Mouse (Mus musculus) heart, adult 2 months (tissue): ENCODE measurements at regions not wholly inside any gene's neighbourhood (a gene's known extent, or its start where the extent isn't known, plus 50 kb on each side); places are given as distances from the start of the nearest gene placed in this dataset.

Experiments
- DNase-seq, 2 experiments: peaks; one replicate each; pipeline ENCODE4 v3.0.0; 2021
- H3K27ac ChIP-seq: fragments of 200-600 bp; 2 replicates; pipeline ENCODE4 v1.8.1; 2022
- H3K27me3 ChIP-seq: fragments of 200-500 bp; 2 replicates; pipeline ENCODE4 v1.6.1; 2012; ENCODE audit warnings: mild to moderate bottlenecking, low read length, inconsistent platforms, mixed read lengths; ENCODE audit not compliant: control insufficient read depth, insufficient read depth
- H3K36me3 ChIP-seq: fragments of 200-500 bp; 2 replicates; pipeline ENCODE4 v1.6.1; 2012; ENCODE audit warnings: low read length, inconsistent platforms; ENCODE audit not compliant: control insufficient read depth, insufficient read depth
- H3K4me1 ChIP-seq: fragments of 200-500 bp; 2 replicates; pipeline ENCODE4 v1.6.1; 2011; ENCODE audit warnings: low read length; ENCODE audit not compliant: control insufficient read depth, insufficient read depth
- H3K4me3 ChIP-seq: fragments of 200-600 bp; 2 replicates; pipeline ENCODE4 v1.8.1; 2022
- H3K79me2 ChIP-seq: fragments of 200-500 bp; replicated peaks from 2 replicates; pipeline ENCODE4 v1.6.1; 2012; ENCODE audit warnings: mild to moderate bottlenecking, inconsistent platforms, low read length, moderate library complexity, mixed read lengths; ENCODE audit not compliant: control insufficient read depth, insufficient read depth
- H3K9ac ChIP-seq: fragments of 200-500 bp; 2 replicates; pipeline ENCODE4 v1.6.1; 2012; ENCODE audit warnings: low read depth, mild to moderate bottlenecking, control low read depth, inconsistent platforms, low read length, mixed read lengths
- CTCF ChIP-seq: fragments of 200-600 bp; IDR thresholded peaks from 2 replicates; pipeline ENCODE4 v1.8.1; 2022; ENCODE audit warnings: antibody characterized with exemption, mild to moderate bottlenecking, moderate library complexity
- EP300 ChIP-seq: fragments of 200-500 bp; IDR thresholded peaks from 2 replicates; pipeline ENCODE4 v1.6.1; 2011; ENCODE audit warnings: low read depth, low read length, control low read depth; ENCODE audit not compliant: insufficient read depth
- POLR2A ChIP-seq: fragments of 200-500 bp; IDR thresholded peaks from 2 replicates; pipeline ENCODE4 v1.6.1; 2011; ENCODE audit warnings: mild to moderate bottlenecking, low read depth, low read length, control low read depth; ENCODE audit not compliant: insufficient read depth
- WGBS: fragments of 180-500 bp; shearing (Covaris S2); methylation state at CpG from one replicate; pipeline ENCODE4 v1.1.7; 2018; 5-methylcytosine and 5-hydroxymethylcytosine counted together
- intact Hi-C: fragments of 180-260 bp; cut with DNase I; formaldehyde crosslinking; loops from one replicate; pipeline ENCODE4 v1.15.1; 2025

DNA sequence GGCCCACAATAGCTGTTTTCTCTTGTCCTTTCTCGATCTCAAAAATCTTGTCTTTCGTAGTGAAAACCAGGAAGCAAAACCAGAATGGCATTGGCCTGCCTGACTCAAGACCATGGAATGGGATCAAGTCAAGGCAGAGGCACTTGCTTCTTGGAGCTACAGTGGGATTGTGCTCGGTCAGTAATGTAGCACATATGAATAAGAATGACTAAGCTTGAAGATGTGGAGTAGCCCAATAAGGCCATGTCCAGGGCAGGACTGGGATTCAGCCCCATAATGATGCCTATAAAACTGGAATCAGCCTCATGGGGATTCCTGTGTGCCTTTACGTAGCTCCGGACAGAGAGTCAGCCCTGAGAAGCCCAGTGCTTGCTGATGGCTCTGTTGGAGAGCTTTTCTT, 347.2 kb upstream of the Ubash3b start:
- Histone ChIP-seq H3K4me3 (no peak overlapping the region), H3K36me3 (no peaks in the 10 kb centered on the region), H3K27ac (no peak overlapping the region), H3K27me3 (no peaks in the 10 kb centered on the region), H3K4me1 (peaks cover 2% of the 10 kb centered on the region; the same call in 1 of the 2 replicates), H3K9ac (no peak overlapping the region), H3K79me2 (no peaks in the 10 kb centered on the region)
- intact Hi-C loops: no loop called here
- WGBS: 94% methylated on average over 5 of the region's 5 CpGs
- DNase-seq: no peak
- no peak for TF ChIP-seq EP300

DNA sequence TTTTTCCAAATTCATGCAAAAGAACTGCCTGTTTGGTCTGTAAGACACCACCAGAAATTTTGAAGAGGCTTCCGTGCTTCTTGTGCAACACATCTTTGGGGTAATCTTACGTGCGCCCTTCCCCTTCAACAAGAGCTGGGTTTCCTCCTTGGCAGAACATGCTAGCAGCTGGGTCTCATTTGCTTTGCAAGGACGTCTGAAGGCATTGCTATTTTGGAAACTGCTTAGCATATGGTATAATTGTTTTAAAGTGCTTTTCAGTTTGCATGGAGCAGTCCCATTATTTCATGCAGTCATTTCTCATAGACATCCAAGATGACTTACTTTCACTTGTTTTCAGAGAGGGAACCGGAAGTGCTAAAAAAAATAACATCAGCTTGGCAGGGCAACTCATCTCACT, 336.8 kb upstream of the Ubash3b start:
- Histone ChIP-seq H3K4me3 (no peak overlapping the region), H3K9ac (no peak overlapping the region), H3K27me3 (no peaks in the 10 kb centered on the region), H3K27ac (no peak overlapping the region), H3K79me2 (no peaks in the 10 kb centered on the region), H3K4me1 (no peaks in the 10 kb centered on the region), H3K36me3 (no peaks in the 10 kb centered on the region)
- no peak for DNase-seq
- 61% methylated on average over 5 of the region's 5 CpGs for WGBS
- TF ChIP-seq EP300: no peak
- TF ChIP-seq POLR2A: no peak
- intact Hi-C loops: no loop called here

DNA sequence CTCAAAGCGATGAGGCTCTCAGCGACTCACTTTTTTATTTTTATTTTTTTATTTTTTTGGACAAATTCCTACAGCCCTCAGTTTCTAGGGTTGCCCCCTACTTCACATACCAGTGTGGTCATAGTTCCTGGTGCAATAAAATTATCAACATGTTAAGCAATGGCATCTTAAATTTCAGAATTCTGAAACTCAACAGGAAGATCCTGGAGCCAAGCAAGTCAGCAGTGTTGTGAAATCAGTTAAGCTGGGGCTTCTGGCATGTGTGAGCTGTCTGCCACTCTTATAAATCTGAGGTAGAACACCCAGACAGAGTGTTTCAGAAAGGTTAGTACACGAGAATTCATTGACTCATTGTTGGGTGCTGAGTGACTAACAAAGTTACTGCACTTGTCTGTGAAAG, 328.6 kb upstream of the Ubash3b start:
- H3K9ac ChIP-seq: no peak overlapping the region
- intact Hi-C loops: no loop called here
- no peak overlapping the region for H3K27ac ChIP-seq
- DNase-seq: no peak
- no peaks in the 10 kb centered on the region for H3K27me3 ChIP-seq
- no peak for TF ChIP-seq CTCF
- no peaks in the 10 kb centered on the region for H3K79me2 ChIP-seq
- H3K36me3 ChIP-seq: no peaks in the 10 kb centered on the region; the same call in 1 of the 2 replicates
- no peaks in the 10 kb centered on the region for H3K4me1 ChIP-seq
- 88% methylated on average over 3 of the region's 3 CpGs for WGBS
- no peak overlapping the region for H3K4me3 ChIP-seq

DNA sequence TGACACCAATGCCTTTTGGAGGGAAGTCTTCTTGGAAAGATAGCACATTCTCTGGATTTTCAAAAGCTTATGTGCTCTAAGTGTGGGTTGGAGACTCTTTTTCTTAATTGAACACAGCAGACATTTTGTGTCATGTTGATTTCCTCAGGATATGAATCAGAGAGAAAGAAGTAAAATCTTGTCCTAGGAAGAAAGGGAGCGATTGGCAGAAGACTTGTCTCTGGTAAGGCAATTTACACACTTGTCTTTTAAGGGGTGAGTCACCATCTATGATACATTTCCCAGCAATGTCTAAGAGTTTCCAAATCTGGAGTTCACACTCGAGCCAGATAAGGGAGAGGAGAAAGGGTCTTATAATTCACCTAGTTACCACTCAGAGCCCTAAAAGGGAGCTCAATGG, 326.5 kb upstream of the Ubash3b start:
- no peak overlapping the region for H3K4me3 ChIP-seq
- WGBS: 35% methylated on average over 2 of the region's 2 CpGs
- no peaks in the 10 kb centered on the region; the same call in 1 of the 2 replicates for H3K36me3 ChIP-seq
- no peaks in the 10 kb centered on the region for H3K27me3 ChIP-seq
- H3K9ac ChIP-seq: no peak overlapping the region
- H3K4me1 ChIP-seq: no peaks in the 10 kb centered on the region; the same call in 1 of the 2 replicates
- H3K27ac ChIP-seq: no peak overlapping the region
- TF ChIP-seq POLR2A: no peak
- no peak for TF ChIP-seq EP300
- TF ChIP-seq CTCF: no peak
- intact Hi-C loops: no loop called here
- DNase-seq: no peak
- no peaks in the 10 kb centered on the region for H3K79me2 ChIP-seq

DNA sequence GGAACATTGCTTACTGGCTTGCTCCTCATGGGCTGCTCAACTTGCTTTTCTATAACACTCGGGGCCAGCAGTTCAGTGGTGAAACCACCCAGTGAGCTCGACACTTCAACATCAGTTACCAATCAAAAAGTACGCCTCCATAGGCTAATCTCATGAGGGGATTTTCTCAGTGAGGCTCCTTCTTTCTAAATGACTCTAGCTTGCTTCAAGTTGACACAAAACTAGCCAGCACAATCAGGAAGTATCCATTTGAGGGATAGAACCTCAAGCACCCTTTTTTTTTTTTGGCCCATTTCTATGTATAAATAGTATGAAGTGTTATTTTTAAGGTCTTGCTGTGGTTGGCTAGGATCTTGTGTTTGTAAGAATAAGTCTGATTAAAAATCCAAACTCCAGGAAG, 321.7 kb upstream of the Ubash3b start:
- intact Hi-C loops: no loop called here
- 85% methylated on average over 3 of the region's 3 CpGs for WGBS
- Histone ChIP-seq H3K27ac (no peak overlapping the region), H3K27me3 (no peaks in the 10 kb centered on the region), H3K4me1 (peaks cover 5% of the 10 kb centered on the region), H3K79me2 (no peaks in the 10 kb centered on the region; the same call in 1 of the 2 replicates), H3K4me3 (no peak overlapping the region), H3K9ac (no peak overlapping the region), H3K36me3 (peaks cover 2% of the 10 kb centered on the region)
- no peak for DNase-seq
- TF ChIP-seq CTCF (no peak), EP300 (no peak), POLR2A (no peak)

DNA sequence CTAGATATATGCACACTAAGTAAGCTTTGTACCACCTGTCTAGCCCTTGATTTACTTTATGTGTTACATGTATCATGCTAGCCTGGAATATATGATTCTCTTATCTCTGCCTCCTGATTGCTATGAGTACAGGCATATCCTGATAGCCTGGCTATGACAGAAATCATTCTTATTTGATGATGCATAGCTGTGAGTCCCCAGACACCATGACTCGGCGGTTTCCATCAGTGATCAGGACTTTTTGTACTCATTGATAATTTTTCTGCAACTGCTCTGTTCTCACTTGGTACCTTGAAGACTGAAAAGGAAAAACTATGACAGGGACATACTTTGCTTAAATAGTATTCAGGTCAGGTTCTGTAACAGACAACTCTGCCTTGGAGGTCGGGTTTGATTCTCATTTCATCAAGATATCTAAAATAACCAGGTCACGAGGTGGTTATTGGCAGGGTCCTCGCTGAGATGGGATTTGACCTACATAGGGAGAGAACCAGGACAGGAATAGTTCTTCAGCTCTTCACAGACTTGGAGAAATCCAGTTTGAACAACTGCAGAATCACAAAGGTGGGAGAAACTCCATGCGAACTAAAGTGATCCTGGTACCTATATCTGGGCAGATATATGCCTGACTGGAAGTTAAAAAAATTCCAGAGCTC, 320.2 kb upstream of the Ubash3b start:
- Histone ChIP-seq H3K27me3 (no peaks in the 10 kb centered on the region), H3K4me1 (peaks cover 6% of the 10 kb centered on the region), H3K9ac (no peak overlapping the region), H3K36me3 (peaks cover 2% of the 10 kb centered on the region; the same call in 1 of the 2 replicates), H3K79me2 (no peaks in the 10 kb centered on the region; the same call in 1 of the 2 replicates), H3K4me3 (no peak overlapping the region), H3K27ac (no peak overlapping the region)
- WGBS: 77% methylated on average over 6 of the region's 6 CpGs
- intact Hi-C loops: no loop called here
- DNase-seq: no peak
- TF ChIP-seq POLR2A: no peak
- no peak for TF ChIP-seq EP300
- no peak for TF ChIP-seq CTCF
